8 mouse cellular contexts compared by ENCODE assay signal in the genomic region with DNA sequence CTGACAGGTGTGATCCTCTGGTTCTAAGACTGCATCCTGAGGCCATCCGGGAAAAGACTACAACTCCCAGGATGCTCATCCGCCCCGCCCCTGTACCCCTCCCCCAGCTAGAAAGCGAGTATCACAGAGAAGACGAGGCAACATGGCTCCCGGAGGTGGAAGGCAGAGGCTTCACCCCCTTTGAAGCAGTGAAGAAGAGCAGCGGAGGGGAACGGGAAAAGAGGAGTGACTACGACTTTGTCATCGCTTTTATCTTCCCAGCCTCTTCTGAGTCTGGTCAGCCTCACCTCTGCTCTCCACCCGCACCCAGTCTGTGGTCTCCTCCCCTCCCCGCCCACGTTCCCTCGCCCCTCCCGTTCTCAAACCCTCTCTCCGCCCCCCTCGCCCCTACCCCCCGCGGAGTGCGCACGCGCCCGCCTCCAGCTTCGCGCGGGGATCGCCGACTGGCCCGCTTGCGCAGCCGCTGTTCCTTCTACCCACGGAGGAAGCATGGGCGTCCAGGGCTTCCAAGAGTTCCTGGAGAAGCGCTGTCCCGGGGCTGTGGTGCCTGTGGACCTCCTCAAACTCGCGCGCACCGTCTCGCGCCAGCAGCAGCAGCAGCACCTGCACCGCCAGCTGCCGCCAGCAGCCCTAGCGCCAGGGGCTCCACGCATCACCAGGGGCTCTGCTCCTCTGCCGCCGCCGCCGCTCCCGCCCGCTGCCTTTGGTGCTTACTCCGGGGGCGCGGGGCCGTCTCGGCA. TPM values are rescaled to one million over a fixed set of nuclear protein-coding genes. Genes with fewer than 3 reads are reported as not detected.
DNase-seq lines count a peak whose midpoint lies in the region; ATAC-seq lines count a peak whose summit lies in the region.

A gene (plus strand): TSS at position 415 of the 740 bp plus-strand sequence.

- DNase-seq in adrenal gland, adult (ENCODE audit: inconsistent age in 2 of 2, low spot score in 1 of 2) = peak; percentile 87 to 95
- peak; percentile 69 for DNase-seq in embryo, embryonic 10 days (ENCODE audit: low spot score)
- peak; percentile 84 for DNase-seq in gastrocnemius, postnatal 10 days
- DNase-seq in induced T-regulatory cell, adult 2 months (ENCODE audit: low read depth) = peak; percentile 91
- DNase-seq in left cerebral cortex, adult 8-10 months (ENCODE audit: low spot score in 2 of 2) = peak; percentile 60 to 75
- peak; percentile 76 to 82 for DNase-seq in right cerebral cortex, adult 2 months (ENCODE audit: low spot score in 2 of 2)
- DNase-seq in urinary bladder, postnatal 10 days (ENCODE audit: low spot score) = peak; percentile 44

- ATAC-seq in megakaryocyte, adult 5-6 weeks (ENCODE audit: poor library complexity, severe bottlenecking) = peak; percentile 89

RNA-seq across cellular contexts. Expression of the gene that starts here (rescaled TPM):
- total RNA-seq in gastrocnemius, postnatal 10 days (2021) = 10 to 100 TPM; 19.2 to 20.9 TPM
- 10 to 100 TPM; 41.7 to 47.9 (median 44.2) TPM for total RNA-seq in left cerebral cortex, adult 8-10 months (2022)
- 0.73 and 0.76 TPM in 2 replicates for total RNA-seq in megakaryocyte, adult 5-6 weeks (2015)
- total RNA-seq in megakaryocyte, adult 5-6 weeks (2017) = 0.48 and 1.2 TPM in 2 replicates

Comparison
In these comparisons a context has a peak if more than half of its experiments do, and no peak if none do; other contexts are left out.
1. Peak in every context shown above with its lines: DNase-seq and ATAC-seq.
2. RNA of the gene that starts here (total RNA-seq): 41.7 to 47.9 TPM in left cerebral cortex, adult 8-10 months and 19.2 to 20.9 TPM in gastrocnemius, postnatal 10 days; 0.48 to 1.2 TPM in megakaryocyte, adult 5-6 weeks; every median in the first group is over 4 times any median in the second.